Comparison of ENCODE assay signal across 15 mouse cellular contexts in the genomic region with DNA sequence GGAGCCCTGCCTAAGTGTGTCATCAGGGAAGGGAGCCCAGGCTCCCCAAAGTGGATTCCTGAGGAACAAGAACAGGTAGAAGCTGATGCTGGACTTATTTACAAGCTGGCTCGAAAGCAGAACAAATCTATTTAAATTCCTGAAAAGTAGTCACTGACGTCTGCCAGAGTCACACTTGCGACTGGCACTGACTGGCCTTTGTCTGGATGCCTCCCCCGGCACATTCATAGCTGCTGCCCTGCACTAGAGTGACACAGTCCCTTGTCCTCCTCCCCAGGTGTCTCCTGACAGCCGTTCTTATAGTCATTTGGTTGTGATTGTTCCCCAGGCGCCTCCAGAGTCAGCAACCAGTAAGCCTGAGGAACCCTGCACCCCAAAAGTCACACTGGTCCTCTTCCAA.
A peak's percentile ranks its signal among the peaks of the same experiment; 100 is the strongest.
DNase-seq lines count a peak whose midpoint lies in the region; ATAC-seq and TF ChIP-seq lines count a peak whose summit lies in the region.
"Had no signal": no experiment of that assay in that cellular context is flagged by ENCODE, and none has a peak within 500 bp of the region (broad histone marks: within the 10 kb centered on the region; RNA-seq: fewer than 3 reads in every experiment).

No protein-coding gene starts in this region.

- no peak for DNase-seq in forebrain, postnatal 0 days
- DNase-seq in layer of hippocampus, adult 9-11 months: peak; percentile 38
- no peak for DNase-seq in layer of hippocampus, postnatal 10 days (ENCODE audit: low spot score in 2 of 2)
- no peak for DNase-seq in embryonic facial prominence, embryonic 11.5 days (ENCODE audit: low spot score)
- no peak for DNase-seq in spleen, postnatal 4 days (ENCODE audit: low spot score in 2 of 2)
- no peak for DNase-seq in Muller cell, postnatal 12 days (ENCODE audit: inconsistent ontology term)
- DNase-seq: adrenal gland, postnatal 36 days; liver, postnatal 0 days; lung, postnatal 4 days; right cerebral cortex, postnatal 14 days; thymus, adult 2 months had no signal

- H3K4me2 ChIP-seq in forebrain, embryonic 13.5 days: no peak overlapping the region
- H3K4me2 ChIP-seq in forebrain, postnatal 0 days (ENCODE audit: low read depth): no peak overlapping the region
- H3K4me2 ChIP-seq in embryonic facial prominence, embryonic 11.5 days (ENCODE audit: low read depth, low read length): no peak overlapping the region
- no peak overlapping the region for H3K4me2 ChIP-seq in limb, embryonic 12.5 days
- H3K4me2 ChIP-seq: heart, embryonic 15.5 days had no signal

- TF ChIP-seq CTCF in forebrain, postnatal 0 days (IDR thresholded peaks at IDR 0.05; ENCODE audit: low read depth): no peak

- H3K4me1 ChIP-seq in forebrain, embryonic 13.5 days: peaks cover 77% of the 10 kb centered on the region
- peaks cover 40% of the 10 kb centered on the region for H3K4me1 ChIP-seq in forebrain, postnatal 0 days (ENCODE audit: insufficient read depth)
- peaks cover 9% of the 10 kb centered on the region for H3K4me1 ChIP-seq in embryonic facial prominence, embryonic 11.5 days (ENCODE audit: control insufficient read depth, insufficient read depth, low read length)
- H3K4me1 ChIP-seq in limb, embryonic 12.5 days (replicated peaks): peaks cover 55% of the 10 kb centered on the region

- no peaks in the 10 kb centered on the region for H3K36me3 ChIP-seq in forebrain, embryonic 13.5 days (ENCODE audit: poor library complexity, severe bottlenecking)
- H3K36me3 ChIP-seq in forebrain, postnatal 0 days (ENCODE audit: insufficient read depth): no peaks in the 10 kb centered on the region
- H3K36me3 ChIP-seq in embryonic facial prominence, embryonic 11.5 days (replicated peaks; ENCODE audit: control insufficient read depth, insufficient read depth, low read depth, low read length): no peaks in the 10 kb centered on the region
- no peaks in the 10 kb centered on the region for H3K36me3 ChIP-seq in limb, embryonic 12.5 days
- H3K36me3 ChIP-seq: heart, embryonic 15.5 days had no signal

- WGBS in forebrain, embryonic 13.5 days: 39% methylated on average over 6 of the region's 6 CpGs
- WGBS in forebrain, postnatal 0 days: 29% methylated on average over 6 of the region's 6 CpGs
- 39% methylated on average over 6 of the region's 6 CpGs for WGBS in embryonic facial prominence, embryonic 11.5 days
- 52% methylated on average over 6 of the region's 6 CpGs for WGBS in limb, embryonic 12.5 days

- H3K9me3 ChIP-seq in forebrain, embryonic 13.5 days (replicated peaks): no peaks in the 10 kb centered on the region
- H3K9me3 ChIP-seq in forebrain, postnatal 0 days (ENCODE audit: low read length): no peaks in the 10 kb centered on the region
- H3K9me3 ChIP-seq in embryonic facial prominence, embryonic 11.5 days (replicated peaks; ENCODE audit: control insufficient read depth, low read length): no peaks in the 10 kb centered on the region
- H3K9me3 ChIP-seq in limb, embryonic 12.5 days: no peaks in the 10 kb centered on the region
- H3K9me3 ChIP-seq: heart, embryonic 15.5 days had no signal

- H3K9ac ChIP-seq in forebrain, embryonic 13.5 days: no peak overlapping the region
- H3K9ac ChIP-seq in forebrain, postnatal 0 days: no peak overlapping the region
- H3K9ac ChIP-seq in embryonic facial prominence, embryonic 11.5 days (replicated peaks; ENCODE audit: low read length): peak overlapping the region; percentile 15; the same call in 1 of the 2 replicates
- H3K9ac ChIP-seq in limb, embryonic 12.5 days (replicated peaks): no peak overlapping the region
- H3K9ac ChIP-seq: heart, embryonic 15.5 days; liver, postnatal 0 days had no signal

- no peak overlapping the region for H3K4me3 ChIP-seq in forebrain, embryonic 13.5 days
- no peak overlapping the region for H3K4me3 ChIP-seq in forebrain, postnatal 0 days (ENCODE audit: low read depth, low read length)
- no peak overlapping the region for H3K4me3 ChIP-seq in embryonic facial prominence, embryonic 11.5 days (ENCODE audit: low read depth, low read length)
- H3K4me3 ChIP-seq in limb, embryonic 12.5 days (replicated peaks): no peak overlapping the region
- H3K4me3 ChIP-seq: heart, embryonic 15.5 days had no signal

- no peaks in the 10 kb centered on the region for H3K27me3 ChIP-seq in forebrain, embryonic 13.5 days
- H3K27me3 ChIP-seq in forebrain, postnatal 0 days (ENCODE audit: insufficient read depth, low read length): no peaks in the 10 kb centered on the region
- no peaks in the 10 kb centered on the region for H3K27me3 ChIP-seq in embryonic facial prominence, embryonic 11.5 days (ENCODE audit: control insufficient read depth, insufficient read depth, low read length)
- no peaks in the 10 kb centered on the region for H3K27me3 ChIP-seq in limb, embryonic 12.5 days
- H3K27me3 ChIP-seq: heart, embryonic 15.5 days had no signal

- no peak for ATAC-seq in forebrain, embryonic 13.5 days
- no peak for ATAC-seq in forebrain, postnatal 0 days
- ATAC-seq in embryonic facial prominence, embryonic 11.5 days (replicated peaks; ENCODE audit: insufficient number of reproducible peaks, low FRiP score, low TSS enrichment, low read depth): no peak
- ATAC-seq in limb, embryonic 12.5 days (ENCODE audit: insufficient number of reproducible peaks, insufficient read depth, low FRiP score, low TSS enrichment, low read depth): no peak
- ATAC-seq: activated CD4-positive, CD25-positive, alpha-beta regulatory T cell, adult 4 months; liver, postnatal 0 days had no signal

- peak overlapping the region; percentile 40 for H3K27ac ChIP-seq in forebrain, embryonic 13.5 days
- H3K27ac ChIP-seq in forebrain, postnatal 0 days (ENCODE audit: low read depth, low read length): no peak overlapping the region
- no peak overlapping the region for H3K27ac ChIP-seq in embryonic facial prominence, embryonic 11.5 days (replicated peaks; ENCODE audit: low read depth, low read length)
- peak overlapping the region; percentile 13; the same call in 1 of the 2 replicates for H3K27ac ChIP-seq in limb, embryonic 12.5 days
- H3K27ac ChIP-seq: heart, embryonic 15.5 days had no signal

Comparison
In these comparisons a context has a peak if more than half of its experiments do, and no peak if none do; other contexts are left out.
1. H3K27ac ChIP-seq: peak in forebrain, embryonic 13.5 days (single experiment) and limb, embryonic 12.5 days (single experiment); none in forebrain, postnatal 0 days (single experiment) and embryonic facial prominence, embryonic 11.5 days (single experiment).